Mouse (Mus musculus): ENCODE data around the gene Wiz. TPM values are rescaled to one million over a fixed set of nuclear protein-coding genes. Genes with fewer than 3 reads are reported as not detected.

Gene Wiz
- polyA plus RNA-seq (2012; rRNA removed) = 22.9 and 29.5 TPM in 2 replicates

DNA sequence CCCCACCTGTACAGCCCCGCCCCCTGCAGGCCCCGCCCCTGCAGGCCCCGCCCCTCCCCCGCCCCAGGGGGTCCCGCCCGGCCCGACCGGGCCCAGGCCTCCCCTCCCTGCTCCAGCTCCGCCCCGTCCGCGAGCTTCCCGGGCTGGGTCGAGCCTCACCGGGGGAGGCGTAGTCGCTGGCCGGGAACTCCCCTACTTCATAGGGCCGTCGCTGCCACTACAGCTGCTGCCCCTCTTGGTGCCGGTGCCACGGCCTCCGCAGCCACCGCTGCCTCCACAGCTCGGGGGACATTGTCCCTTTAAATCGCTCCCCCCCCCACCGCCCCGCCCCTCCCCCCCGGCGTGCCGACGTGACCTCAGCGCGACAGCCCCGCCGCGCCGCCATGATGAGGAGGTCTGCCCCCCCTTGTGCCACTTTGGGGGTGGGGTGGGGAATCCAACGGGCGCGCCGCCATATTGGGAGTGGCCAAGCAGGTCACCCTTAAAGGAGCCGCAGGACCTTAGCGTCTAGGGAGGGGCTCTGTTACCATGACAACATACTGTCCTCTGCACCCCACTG is at the start of gene Wiz:
Gene Wiz, minus strand, starts transcription at position 339 of the 559 bp plus-strand sequence.
- DNase-seq (ENCODE audit: low read depth, low spot score) = peak; percentile 53

DNA sequence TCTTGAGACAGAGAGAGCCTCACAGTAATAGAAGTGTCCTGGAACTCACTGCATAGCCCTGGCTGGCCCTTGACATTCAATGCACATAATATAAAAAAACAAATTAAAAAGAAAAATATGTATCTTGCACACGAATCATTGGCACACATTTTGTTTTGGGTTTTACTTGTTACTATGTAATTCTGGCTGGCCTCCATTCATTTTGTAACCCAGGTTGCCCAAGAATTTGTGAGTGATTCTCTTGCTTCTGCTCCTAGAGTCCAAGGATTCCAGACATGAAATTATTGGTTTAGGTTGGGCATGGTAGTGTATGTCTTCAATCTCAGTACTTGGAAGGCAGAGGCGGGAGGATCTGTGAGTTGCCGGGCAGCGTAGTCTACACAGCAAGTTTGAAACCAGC is 47.9 kb upstream of the Wiz start:
- 91% methylated on average over 4 of the region's 4 CpGs for WGBS
- DNase-seq (ENCODE audit: low read depth, low spot score) = no peak

More for the DNA sequence above, at the start of gene Wiz:
- 2% methylated on average over 38 of the region's 44 CpGs for WGBS

DNA sequence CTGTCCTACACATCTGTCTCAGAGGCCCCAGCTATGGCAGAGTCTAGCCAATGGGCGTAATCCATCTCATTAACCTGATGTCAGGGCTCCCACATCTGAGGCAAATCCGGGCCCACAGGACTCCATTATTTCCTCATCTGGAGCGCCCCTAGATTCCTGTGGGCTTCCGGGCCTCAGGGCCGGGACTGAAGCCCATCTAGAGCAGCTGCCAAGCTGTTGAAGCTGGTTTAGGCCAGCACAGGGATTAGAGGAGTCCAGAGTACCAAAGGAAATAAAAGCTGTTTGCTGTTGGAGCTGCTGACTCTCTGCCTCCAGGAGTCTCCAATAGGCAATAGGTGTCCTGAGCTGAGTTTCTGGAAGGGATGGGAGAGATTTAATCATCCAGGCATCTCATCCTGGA is 45.9 kb upstream of the Wiz start:
- WGBS = 73% methylated on average over 5 of the region's 5 CpGs
- DNase-seq (ENCODE audit: low read depth, low spot score) = no peak

DNA sequence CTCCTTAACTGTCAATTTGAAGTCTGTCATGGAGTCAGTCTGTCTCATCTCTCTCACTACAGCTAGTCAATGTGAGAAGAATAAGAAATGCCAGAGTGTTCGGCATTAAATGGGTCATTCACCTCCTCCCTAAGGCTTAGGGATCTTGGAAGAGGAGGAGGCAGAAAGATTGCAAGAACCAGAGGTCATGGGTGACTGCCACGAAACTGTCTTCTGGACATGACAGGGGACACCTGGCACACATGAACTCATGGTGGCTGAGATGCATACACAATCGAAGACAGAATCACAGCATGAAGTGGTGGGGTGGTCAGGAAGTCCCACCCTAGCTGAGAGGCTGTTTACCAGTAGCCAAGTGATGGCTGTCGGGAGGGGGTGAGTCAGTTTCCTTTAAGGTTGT is 45.1 kb upstream of the Wiz start:
- DNase-seq (ENCODE audit: low read depth, low spot score) = no peak
- 58% methylated on average over 4 of the region's 4 CpGs for WGBS

DNA sequence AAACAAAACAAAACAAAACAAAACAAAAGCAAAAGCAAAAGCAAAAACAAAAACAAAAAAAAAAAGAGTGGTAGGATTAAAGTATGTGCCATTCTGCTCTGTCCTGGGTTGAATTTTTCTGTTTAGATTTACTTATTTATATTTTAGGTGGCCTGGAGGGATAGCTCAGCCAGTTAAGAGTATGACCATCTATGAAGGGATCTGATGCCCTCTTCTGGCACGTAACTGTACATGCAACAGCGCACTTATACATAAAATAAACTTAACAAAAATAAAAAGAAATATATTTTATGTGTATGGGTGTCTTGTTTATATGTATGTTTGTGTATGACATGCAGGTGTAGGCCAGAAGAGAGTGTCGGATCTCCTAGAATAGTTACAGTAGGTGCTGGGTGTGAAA is 42.7 kb upstream of the Wiz start:
- no peak for DNase-seq (ENCODE audit: low read depth, low spot score)
- WGBS = 49% methylated on average over 3 of the region's 3 CpGs

DNA sequence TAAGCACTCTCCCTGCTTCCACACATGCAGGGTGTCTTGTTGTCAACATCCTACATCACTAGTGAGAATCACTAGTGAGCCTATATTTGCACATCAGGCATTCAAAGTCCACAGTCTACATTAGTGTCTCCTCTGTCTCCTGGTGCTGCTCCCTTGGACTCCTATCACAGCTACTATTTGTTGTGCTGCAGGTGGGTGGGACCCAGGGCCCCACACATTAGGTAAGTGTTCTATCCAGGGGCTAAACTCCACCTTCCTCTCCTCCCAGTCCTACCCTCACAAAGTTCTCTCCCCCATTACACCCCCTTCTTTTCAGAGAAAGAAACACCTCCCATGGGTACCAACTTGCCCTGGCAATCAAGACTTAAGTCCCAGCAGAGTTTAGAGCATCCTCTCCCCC is 37.4 kb upstream of the Wiz start:
- DNase-seq (ENCODE audit: low read depth, low spot score) = no peak

DNA sequence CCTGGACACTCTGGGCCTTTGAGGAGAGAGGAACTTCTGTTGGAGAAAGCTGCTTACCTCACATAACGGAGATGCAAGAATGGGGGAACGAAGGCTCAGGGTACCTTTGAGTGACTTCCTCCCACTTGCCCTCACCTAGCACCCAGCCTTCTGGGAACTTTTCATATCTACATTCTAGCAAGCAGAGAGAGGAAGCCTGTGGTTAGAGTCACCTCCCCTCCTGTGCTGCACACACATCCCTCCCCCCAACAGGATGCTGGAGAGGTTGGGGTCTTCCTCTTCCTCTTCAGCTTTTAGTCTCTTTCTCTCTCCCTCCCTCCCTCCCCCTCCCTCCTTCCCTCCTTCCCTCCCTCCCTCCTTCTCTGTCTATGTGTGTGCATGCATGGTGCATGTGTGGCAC is 34.8 kb upstream of the Wiz start, which contains the start of gene Pglyrp2:
Gene Pglyrp2, minus strand, starts transcription at position 134 of the 400 bp plus-strand sequence.
- no peak for DNase-seq (ENCODE audit: low read depth, low spot score)
- WGBS = 81% methylated on average over 2 of the region's 2 CpGs

DNA sequence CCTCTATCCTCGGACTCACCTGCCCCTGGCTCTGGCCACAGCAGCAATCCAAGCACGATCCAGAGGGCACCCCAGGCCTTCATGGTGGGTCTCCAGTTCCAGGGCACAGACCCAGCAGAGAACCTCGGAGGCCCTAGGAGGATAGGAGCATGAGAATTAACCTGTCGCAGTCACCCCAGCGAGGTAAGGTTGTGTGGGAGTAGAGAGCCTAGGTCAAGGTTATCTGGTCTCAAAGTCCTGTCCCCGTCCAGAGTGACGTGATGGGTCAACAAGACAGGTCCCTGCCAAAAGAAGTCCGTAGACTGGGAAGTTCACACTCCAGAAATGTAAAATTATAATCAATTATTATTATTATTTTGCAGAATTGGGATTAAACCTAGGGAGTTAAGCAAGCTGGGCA is 31.5 kb upstream of the Wiz start:
- 77% methylated on average over 8 of the region's 8 CpGs for WGBS

DNA sequence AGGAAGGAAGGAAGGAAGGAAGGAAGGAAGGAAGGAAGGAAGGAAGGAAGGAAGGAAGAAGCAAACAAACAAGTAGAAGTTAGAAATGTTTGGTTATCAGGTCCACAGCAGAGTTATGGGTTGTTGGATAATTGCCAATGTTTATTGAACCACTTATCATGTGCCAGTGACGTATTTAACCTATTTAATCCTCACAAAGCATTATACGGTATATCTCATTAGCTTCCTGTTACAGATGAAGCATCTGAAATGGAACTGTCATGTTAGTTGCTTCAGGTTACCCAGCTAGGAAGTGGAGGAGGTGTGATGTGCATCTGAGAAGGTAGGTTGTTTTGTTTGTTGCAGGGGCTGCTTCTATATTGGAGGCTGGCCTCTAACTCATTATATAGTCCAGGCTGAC is 30.8 kb upstream of the Wiz start:
- no peak for DNase-seq (ENCODE audit: low read depth, low spot score)
- WGBS = 23% methylated on average over 2 of the region's 2 CpGs

More for the DNA sequence above, 31.5 kb upstream of the Wiz start:
- DNase-seq (ENCODE audit: low read depth, low spot score) = no peak

DNA sequence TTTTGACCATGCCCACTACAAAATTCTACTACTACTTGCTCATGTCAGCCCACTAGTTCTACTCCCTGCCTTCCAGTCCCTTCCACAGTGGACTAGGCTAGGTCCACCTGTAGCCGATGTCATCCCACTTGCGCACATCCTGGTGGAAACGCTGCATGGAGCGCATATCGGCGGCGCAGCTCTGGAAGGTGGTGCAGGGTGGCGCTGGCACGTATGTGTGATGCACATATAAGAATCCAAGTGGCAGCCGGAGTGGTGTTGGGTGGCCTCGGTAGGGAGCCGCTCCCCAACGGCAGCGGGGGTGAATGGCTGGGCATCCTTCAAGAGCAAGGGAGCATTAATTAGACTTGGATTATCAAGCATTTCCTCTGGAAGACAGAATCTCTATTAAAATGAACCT is 27.5 kb upstream of the Wiz start:
- 92% methylated on average over 14 of the region's 14 CpGs for WGBS
- no peak for DNase-seq (ENCODE audit: low read depth, low spot score)

DNA sequence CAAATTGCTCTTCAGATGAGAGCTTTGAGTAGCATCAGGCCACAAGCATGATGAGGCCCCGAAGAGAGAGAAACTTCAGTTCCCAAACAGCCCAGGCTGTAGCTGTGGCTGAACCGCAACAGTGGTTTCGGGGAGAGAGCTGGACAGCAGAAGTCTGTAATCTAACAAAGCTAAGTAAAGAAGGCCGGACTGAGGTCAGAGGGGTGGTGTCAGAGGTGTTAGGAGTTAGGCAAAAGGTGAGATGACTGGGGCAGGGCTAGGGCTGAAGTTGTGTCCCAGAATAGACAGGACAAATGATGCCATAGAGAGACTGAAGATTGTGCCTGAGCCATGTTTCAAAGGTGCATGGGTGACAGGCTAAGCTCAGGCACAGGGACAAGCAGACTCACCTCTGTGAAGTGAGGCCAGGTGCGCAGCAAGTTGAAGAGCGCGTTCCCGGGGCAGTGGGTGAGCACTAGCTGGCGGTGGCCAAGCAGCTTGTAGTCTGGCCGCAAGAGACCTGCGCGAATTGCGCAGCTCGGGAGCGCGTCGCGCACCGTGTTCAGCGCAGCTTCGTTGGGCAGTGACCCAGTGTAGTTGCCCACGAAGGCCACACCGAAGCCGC is 26.3 kb upstream of the Wiz start:
- DNase-seq (ENCODE audit: low read depth, low spot score) = no peak
- WGBS = 38% methylated on average over 24 of the region's 24 CpGs

DNA sequence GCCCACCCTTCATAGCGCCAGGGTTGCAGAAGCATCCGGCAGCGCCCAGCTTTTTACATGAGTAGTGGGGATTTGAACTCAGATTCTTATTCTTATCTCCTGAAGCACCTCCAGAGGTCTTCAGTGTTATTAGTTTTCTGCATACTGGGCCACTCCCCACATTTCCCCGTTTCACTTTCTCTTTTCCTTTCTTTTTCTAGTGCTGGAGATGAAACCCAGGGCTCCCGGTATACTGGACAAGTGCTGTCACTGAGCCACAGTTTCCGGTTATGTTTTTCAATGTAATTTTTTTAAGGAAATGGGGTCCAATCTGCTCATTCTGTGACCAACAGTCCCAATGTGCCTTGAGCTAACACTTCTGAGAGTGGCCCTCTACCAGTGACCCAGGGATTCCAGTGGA is 22.7 kb upstream of the Wiz start:
- no peak for DNase-seq (ENCODE audit: low read depth, low spot score)
- 66% methylated on average over 6 of the region's 6 CpGs for WGBS

DNA sequence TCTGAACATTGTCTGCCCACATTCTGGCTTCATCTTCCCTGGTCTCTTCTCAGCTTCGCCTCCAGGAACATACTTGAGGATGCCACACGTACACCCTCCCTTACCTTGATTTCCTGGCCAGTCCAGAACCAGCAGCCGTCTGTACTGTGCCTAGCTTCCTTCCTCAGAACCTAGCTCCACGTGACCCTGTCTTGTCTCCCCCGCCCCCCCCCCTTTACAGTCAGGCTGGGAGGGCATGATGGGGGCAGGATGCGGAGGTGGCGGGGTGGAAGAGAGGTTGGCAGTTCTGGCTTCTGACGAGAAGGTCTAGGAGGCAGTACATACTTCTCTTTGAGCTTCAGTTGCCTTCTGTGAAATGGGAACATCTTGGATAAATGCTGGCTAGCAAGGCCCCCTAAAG is 14.2 kb upstream of the Wiz start, which contains the start of gene Rasal3:
Gene Rasal3, minus strand, starts transcription at position 167 of the 400 bp plus-strand sequence.
- WGBS = 59% methylated on average over 8 of the region's 8 CpGs
- no peak for DNase-seq (ENCODE audit: low read depth, low spot score)

DNA sequence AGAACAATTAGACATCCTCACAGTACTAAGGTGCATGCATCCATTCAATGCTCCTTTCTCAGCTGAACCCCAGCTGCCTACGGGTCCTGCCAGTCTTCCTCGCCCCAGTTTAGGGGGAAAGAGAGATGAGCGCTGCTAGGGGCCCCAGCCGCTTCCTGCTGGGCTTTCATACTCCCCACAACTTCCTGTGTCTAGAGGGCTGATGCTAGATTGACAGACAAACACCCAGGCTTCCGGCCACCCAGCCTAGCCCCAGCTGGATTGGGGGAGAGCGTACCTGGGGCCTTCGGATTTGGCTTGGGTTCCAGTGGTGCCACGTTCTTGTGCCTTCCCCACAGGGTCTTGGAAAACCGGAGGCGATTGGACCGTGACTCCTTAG is 13.5 kb upstream of the Wiz start:
- 71% methylated on average over 11 of the region's 11 CpGs for WGBS
- DNase-seq (ENCODE audit: low read depth, low spot score) = no peak

DNA sequence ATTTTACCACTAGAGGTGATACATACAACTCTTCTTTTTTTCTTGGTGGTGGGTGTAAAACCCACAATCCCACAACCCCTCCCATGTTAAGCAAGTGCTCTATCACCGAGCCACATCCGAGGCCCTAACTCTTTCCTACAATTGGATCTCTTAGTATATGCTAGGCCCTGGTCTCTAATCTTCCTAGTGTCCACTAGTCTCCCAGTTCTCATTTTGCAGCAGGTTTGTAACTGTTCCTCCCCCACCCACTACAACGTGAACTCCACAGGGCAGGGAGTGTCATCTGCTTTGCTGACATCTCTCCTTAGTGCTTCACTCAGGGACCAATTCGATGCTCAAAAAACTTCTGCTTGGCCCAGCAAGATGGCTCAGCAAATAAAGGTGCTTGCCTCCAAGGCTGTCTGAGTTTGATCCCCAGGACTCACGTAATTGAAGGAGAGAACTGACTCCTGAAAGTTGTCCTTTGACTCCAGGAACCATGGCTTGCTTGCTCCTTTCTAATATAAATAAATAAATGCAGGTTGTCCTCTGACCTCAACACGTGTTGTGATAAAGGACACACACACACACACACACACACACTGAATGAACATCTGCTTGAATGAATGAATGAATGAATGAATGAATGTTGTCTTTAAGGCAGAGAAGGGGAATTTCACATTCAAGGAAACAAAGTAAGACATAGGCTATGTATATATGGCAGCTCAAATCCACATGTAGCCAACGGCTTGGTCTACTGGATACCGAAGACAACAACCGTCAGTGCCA is 13.0 kb upstream of the Wiz start:
- DNase-seq (ENCODE audit: low read depth, low spot score) = no peak
- 68% methylated on average over 9 of the region's 9 CpGs for WGBS

DNA sequence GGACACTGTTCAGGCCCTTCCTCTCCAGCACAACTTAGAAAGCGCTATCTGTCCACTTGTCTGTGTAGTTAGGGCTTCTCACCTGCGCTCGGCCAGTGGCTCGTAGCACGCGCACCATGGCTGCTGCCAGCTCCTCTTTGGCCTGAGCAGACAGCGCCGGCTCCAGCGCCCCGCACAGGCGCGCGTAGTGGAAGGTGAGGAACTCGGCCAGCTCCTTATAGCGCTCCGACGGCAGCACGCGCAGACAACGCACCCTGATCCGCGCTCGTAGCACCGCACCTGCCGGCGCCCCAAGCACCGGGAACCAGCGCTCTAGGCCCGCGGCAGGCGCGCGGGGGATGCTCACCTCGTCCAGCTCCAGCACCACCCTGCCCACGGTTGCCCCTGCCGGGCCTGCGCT is 7.0 kb upstream of the Wiz start:
- no peak for DNase-seq (ENCODE audit: low read depth, low spot score)
- 12% methylated on average over 37 of the region's 37 CpGs for WGBS

DNA sequence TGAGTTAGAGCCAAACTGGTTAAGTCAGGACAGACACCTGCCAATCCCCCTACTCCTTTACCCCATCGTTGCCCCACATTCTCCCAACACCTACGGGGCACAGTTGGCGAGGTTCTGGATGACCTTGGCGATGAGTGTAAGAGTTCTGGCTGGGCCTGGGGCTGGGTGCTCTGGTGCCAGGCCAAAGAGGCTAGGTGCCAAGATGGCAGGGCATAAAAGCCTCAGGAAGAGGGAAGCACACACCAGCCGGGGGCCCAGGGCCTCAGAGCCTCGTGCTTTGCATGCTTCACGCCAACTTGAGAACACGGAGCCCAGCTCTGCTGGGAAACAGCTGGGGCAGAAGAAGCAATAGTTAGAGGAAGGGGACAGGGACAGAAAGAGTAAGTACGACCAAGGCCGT is 4.7 kb upstream of the Wiz start:
- 79% methylated on average over 10 of the region's 10 CpGs for WGBS
- DNase-seq (ENCODE audit: low read depth, low spot score) = no peak

DNA sequence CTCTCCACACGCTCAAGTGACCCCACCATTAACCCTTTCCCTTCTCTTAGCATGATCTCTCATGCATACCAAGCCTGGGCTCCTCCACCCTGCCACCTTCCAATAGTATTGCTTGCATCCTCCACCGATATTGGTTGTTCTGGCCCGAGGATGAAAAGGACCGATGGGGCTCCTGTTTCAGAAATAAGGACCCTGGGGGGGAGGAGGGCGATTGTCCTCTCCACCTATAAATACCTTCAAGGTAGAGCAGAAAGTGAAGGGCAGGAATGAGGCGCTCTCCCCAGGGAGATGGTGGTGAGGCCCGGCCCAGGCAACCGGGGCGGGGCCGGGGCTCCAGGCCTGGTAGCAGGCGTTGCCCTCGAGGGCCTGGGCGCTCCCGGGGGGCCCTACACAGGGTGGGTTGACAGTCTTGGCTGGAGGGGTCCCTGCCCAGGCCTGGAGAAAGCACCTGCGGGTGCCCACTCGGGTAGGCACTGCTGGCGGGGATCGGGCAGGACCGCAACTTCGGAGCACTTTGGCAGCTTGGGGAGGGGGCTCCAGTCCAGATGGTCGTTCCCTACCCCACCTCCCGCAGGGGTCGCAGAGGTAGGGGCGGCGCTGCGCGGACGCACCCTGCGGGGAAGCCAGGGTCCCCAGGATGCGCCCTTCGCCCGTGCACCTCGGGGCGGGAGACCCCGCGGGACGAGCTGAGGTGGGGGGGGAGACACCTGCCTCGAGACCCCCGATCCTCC is 704 bp downstream of the Wiz start:
- WGBS = 2% methylated on average over 39 of the region's 39 CpGs

DNA sequence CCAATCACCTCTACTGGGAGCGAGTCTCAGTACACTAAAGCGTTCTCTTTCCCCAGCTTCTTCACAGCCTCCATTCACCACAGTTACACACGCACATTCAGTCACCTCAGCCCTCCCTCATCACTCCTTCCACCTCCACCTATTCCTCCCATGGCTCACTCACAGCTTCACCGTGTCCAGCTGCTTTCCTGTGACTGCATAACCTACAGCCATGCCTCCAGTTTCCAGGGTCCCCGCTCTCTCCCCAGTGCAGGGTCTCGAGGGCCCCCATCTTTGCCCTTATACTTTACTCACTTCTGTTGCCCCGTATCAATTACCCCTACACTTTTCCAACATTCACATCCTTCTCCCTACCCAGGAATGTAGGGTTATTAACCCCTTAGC is 1.3 kb downstream of the Wiz start:
- 49% methylated on average over 7 of the region's 7 CpGs for WGBS
- DNase-seq (ENCODE audit: low read depth, low spot score) = no peak

More for the DNA sequence above, 704 bp downstream of the Wiz start:
- no peak for DNase-seq (ENCODE audit: low read depth, low spot score)

DNA sequence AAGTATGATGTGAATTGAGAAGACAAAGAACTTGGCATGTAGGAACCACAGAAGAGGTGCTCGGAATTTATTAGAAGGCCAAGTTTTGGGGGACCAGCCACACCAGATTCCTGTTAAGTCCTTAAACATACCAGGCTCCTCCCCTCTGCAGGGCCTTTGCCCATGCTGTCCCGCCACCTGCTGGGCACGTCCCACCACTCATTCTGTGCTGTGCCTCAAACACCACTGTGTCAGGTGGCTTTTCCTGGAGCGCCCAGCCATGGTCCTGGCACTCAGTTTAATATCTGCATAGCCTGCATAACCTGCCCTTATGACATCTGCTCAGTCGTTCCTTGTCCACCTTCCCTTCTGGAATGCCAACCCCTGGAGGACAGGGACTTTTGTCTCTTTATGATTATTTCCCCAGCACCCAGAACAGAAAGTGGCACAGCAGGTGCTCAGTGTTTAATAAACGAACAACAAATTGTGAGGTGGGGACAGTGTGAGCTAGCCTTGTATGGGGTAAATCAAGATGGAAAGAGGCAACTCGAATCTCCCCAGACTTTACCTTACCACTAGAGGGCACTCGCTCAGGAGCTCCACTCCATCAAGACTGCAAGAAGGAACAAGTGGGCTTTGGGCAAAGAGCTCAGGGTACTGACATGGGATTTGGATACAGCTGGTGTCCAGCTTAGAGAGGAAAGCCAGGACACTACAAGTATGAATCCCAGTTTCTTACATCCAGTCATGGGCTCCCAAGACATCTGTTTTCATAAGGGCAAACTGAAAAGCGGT is 2.4 kb downstream of the Wiz start:
- DNase-seq (ENCODE audit: low read depth, low spot score) = no peak
- WGBS = 53% methylated on average over 9 of the region's 9 CpGs
